Mouse (Mus musculus) heart, embryonic 12.5 days (tissue): ENCODE data around the gene Siae. TPM values are rescaled to one million over a fixed set of nuclear protein-coding genes. Genes with fewer than 3 reads are reported as not detected.

ENCODE experiments used
- ATAC-seq: fragments of 200-750 bp; cut with Nextera tagmentation; 2 replicates; pipeline ENCODE4 v1.8.0; 2017; ENCODE audit warnings: moderate TSS enrichment, moderate library complexity; ENCODE audit not compliant: insufficient number of reproducible peaks, low FRiP score
- H3K27ac ChIP-seq: fragments of 300-500 bp; sonication (generic); 2 replicates; pipeline ENCODE4 v1.5.1; 2016; ENCODE audit warnings: mild to moderate bottlenecking, moderate library complexity; ENCODE audit not compliant: poor library complexity, severe bottlenecking
- H3K27me3 ChIP-seq: fragments of 300-500 bp; sonication (generic); replicated peaks from 2 replicates; pipeline ENCODE4 v1.6.1; 2016; ENCODE audit warnings: mild to moderate bottlenecking, moderate library complexity
- H3K36me3 ChIP-seq: fragments of 300-500 bp; sonication (generic); 2 replicates; pipeline ENCODE4 v1.6.1; 2016; ENCODE audit warnings: mild to moderate bottlenecking, moderate library complexity
- H3K4me1 ChIP-seq: fragments of 300-500 bp; sonication (generic); replicated peaks from 2 replicates; pipeline ENCODE4 v1.6.1; 2016; ENCODE audit warnings: mild to moderate bottlenecking
- H3K4me2 ChIP-seq: fragments of 300-500 bp; sonication (generic); 2 replicates; pipeline ENCODE4 v1.6.1; 2016; ENCODE audit warnings: mild to moderate bottlenecking, moderate library complexity
- H3K4me3 ChIP-seq: fragments of 300-500 bp; sonication (generic); 2 replicates; pipeline ENCODE4 v1.5.1; 2016; ENCODE audit warnings: mild to moderate bottlenecking
- H3K9ac ChIP-seq: fragments of 300-500 bp; sonication (generic); 2 replicates; pipeline ENCODE4 v1.6.1; 2016; ENCODE audit warnings: mild to moderate bottlenecking, moderate library complexity
- H3K9me3 ChIP-seq: fragments of 300-500 bp; sonication (generic); replicated peaks from 2 replicates; pipeline ENCODE4 v1.6.1; 2016; ENCODE audit warnings: mild to moderate bottlenecking, moderate library complexity
- WGBS: fragments of 180-500 bp; shearing (Covaris S2); methylation state at CpG from one replicate; pipeline ENCODE4 v1.1.7; 2016; 5-methylcytosine and 5-hydroxymethylcytosine counted together
- polyA plus RNA-seq: library from polyadenylated mRNA; unstranded; fragments of >200 nt; fragmentation: Nextera tagmentation; extraction: Ambion mirVana; gene quantifications from 2 replicates; pipeline ENCODE4 v1.2.1, GENCODE M21; 2016

Siae gene
- polyA plus RNA-seq, 1 experiment from 2014 or later = 11.1 TPM

DNA sequence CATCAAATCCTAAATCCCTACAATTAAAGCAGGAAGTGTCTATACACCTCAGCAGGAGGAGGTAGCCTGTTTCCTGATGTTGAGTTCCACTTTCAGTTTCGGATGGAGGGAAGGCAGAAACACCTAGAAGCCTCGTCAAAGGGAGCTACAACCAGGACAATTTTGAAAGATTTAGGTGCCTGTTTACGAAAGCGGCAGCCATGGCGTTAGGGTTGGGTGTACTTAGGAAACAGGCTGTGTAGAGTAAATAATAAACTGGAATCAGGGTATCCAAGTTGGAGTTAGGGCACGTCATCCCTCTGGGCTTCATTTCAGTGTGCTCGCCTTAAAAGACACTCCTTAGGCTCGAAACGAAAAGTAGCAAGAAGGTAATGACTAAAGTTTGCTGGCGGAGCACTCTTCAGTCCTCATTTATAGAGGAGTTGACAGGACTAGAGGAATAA, 101.0 kb downstream of the Siae start:
- WGBS = 2% methylated on average over 10 of the region's 10 CpGs
- peaks cover 31% of the 10 kb centered on the region for H3K36me3 ChIP-seq
- H3K9me3 ChIP-seq = no peaks in the 10 kb centered on the region
- peak overlapping the region; percentile 90 for H3K27ac ChIP-seq
- no peaks in the 10 kb centered on the region for H3K27me3 ChIP-seq
- peak overlapping the region; percentile 83 for H3K4me2 ChIP-seq
- ATAC-seq = peak; percentile 19; the same call in 1 of the 2 replicates
- peaks cover 20% of the 10 kb centered on the region for H3K4me1 ChIP-seq
- peak overlapping the region; percentile 84 for H3K9ac ChIP-seq
- peak overlapping the region; percentile 66 for H3K4me3 ChIP-seq

DNA sequence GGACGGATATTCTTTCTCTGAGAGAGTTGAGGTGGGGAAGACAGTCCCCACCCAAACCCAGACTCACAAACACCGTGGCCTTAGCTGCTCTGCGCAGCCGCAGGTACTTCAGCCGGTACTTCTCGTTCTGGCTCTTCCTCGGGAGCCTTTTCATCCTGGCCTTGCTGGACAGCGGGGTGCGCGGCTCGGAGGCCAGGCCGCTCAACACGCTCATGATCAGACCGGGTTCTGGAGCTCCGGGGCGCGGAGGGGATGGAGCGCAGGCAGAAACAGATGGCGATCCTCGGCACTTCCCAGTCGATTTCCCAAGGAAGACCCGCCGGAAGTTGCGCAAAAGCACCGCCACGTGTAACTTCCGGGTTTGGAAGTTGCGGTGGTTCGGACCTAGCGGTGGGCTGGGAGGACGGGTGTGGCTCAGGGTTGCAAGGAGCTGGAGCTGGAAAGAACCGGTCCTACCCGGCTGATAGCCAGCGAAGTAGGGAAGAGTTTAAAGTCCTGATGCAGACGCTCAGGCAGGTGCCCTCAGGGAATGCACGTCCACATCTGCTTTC, 101.5 kb downstream of the Siae start, which contains the start of gene Tbrg1:
Gene Tbrg1 (minus strand): TSS at position 382 of the 551 bp plus-strand sequence.
- H3K4me2 ChIP-seq = peak within 1 kb of the TSS; percentile 83
- peak within 1 kb of the TSS; percentile 84 for H3K9ac ChIP-seq
- H3K27ac ChIP-seq = peak within 1 kb of the TSS; percentile 90
- no peaks in the 10 kb centered on the region for H3K9me3 ChIP-seq
- ATAC-seq = peak; percentile 88
- WGBS = under 1% methylated on average over 36 of the region's 36 CpGs
- H3K27me3 ChIP-seq = no peaks in the 10 kb centered on the region
- peaks cover 20% of the 10 kb centered on the region for H3K4me1 ChIP-seq
- peaks cover 29% of the 10 kb centered on the region for H3K36me3 ChIP-seq
- H3K4me3 ChIP-seq = peak within 1 kb of the TSS; percentile 66

DNA sequence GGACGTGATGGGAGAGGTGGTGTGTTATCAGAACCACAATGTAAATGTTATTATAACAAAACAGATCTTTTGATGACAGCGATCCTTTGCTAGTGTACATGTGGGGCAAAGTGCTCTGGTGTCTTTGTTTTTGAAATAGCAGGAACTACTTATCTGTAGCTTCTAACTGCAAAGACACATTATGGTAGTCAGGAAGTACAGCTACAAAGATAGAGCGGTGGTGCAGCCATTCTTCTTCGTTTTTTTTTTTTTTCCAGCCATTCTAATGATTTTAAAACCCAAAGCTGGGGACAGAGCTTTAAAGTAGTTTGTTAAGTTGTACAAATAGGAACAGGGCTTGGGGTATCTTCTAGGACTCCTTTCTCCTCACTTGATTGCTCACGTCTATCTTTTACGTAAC, 103.9 kb downstream of the Siae start:
- no peak overlapping the region for H3K27ac ChIP-seq
- 63% methylated on average over 6 of the region's 6 CpGs for WGBS

DNA sequence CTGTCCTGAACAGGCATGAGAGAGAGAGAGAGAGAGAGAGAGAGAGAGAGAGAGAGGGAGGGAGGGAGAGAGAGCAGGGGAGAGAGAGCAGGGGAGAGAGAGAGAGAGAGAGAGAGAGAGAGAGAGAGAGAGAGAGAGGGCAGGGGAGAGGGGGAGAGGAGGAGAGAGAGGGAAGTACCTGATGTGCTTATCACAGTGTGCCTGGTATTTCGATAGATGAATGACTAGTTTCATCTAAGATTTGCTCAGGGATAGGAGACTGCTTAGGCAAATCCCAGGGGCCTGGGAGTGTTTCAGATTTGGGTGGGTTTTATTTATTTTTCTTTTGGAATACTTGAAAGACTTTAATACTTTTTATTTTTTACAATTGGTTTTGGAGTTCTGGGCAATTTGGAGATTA, 107.7 kb downstream of the Siae start:
- Histone ChIP-seq H3K4me3 (no peak overlapping the region), H3K4me1 (peaks cover 25% of the 10 kb centered on the region), H3K36me3 (no peaks in the 10 kb centered on the region), H3K4me2 (no peak overlapping the region), H3K9ac (no peak overlapping the region), H3K27me3 (no peaks in the 10 kb centered on the region), H3K27ac (no peak overlapping the region), H3K9me3 (no peaks in the 10 kb centered on the region)
- no peak for ATAC-seq
- 67% methylated on average over 1 of the region's 1 CpGs for WGBS

More for the DNA sequence above, 103.9 kb downstream of the Siae start:
- Histone ChIP-seq H3K4me2 (no peak overlapping the region), H3K4me3 (no peak overlapping the region), H3K4me1 (peaks cover 16% of the 10 kb centered on the region), H3K36me3 (peaks cover 5% of the 10 kb centered on the region), H3K9ac (no peak overlapping the region), H3K27me3 (no peaks in the 10 kb centered on the region), H3K9me3 (no peaks in the 10 kb centered on the region)
- no peak for ATAC-seq

DNA sequence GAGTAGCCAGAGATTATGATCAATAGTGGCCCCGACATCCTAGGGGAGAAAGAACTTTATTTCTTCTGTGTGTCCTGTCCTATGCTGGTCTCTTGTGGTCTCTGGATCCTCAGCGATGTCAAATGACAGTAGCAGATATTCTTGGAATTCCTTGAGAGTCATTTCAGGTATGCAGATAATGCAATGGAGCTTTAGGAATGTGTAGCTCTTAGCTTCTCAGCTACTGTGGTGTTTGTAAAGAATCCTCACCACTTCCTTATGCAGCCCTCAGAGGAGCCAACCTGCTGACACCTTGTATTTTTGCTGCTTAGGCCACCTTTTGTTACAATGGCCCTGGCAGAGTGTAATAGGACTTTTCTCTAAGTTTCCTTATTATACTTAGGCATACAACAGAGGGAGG, 109.1 kb downstream of the Siae start:
- Histone ChIP-seq H3K27ac (no peak overlapping the region), H3K4me2 (no peak overlapping the region), H3K4me1 (peaks cover 30% of the 10 kb centered on the region), H3K9ac (no peak overlapping the region), H3K27me3 (no peaks in the 10 kb centered on the region), H3K36me3 (no peaks in the 10 kb centered on the region), H3K9me3 (no peaks in the 10 kb centered on the region), H3K4me3 (no peak overlapping the region)
- WGBS = 41% methylated on average over 2 of the region's 2 CpGs
- no peak for ATAC-seq

DNA sequence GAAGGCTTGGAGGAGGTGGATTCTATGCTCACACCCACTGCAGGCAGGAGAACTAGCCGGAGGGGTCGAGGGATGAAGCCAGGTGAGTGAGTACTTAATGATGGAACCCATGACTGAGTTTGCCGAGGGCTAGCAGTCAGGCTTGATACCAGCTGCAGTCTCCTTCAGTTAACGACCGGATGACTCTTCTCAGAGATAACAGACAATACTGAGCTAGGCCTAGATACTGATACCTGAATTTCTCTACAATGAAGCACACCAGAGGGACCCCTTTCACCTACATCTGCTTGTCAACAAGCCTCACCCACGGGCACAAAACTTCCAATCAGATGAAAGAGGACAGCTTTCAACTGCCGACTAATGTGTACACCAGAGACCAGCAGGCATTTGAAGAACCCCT, 110.5 kb downstream of the Siae start:
- Histone ChIP-seq H3K36me3 (no peaks in the 10 kb centered on the region), H3K4me3 (no peak overlapping the region), H3K4me1 (peaks cover 30% of the 10 kb centered on the region), H3K27ac (no peak overlapping the region), H3K9ac (no peak overlapping the region), H3K9me3 (no peaks in the 10 kb centered on the region), H3K27me3 (no peaks in the 10 kb centered on the region), H3K4me2 (no peak overlapping the region)
- no peak for ATAC-seq
- 56% methylated on average over 7 of the region's 7 CpGs for WGBS

DNA sequence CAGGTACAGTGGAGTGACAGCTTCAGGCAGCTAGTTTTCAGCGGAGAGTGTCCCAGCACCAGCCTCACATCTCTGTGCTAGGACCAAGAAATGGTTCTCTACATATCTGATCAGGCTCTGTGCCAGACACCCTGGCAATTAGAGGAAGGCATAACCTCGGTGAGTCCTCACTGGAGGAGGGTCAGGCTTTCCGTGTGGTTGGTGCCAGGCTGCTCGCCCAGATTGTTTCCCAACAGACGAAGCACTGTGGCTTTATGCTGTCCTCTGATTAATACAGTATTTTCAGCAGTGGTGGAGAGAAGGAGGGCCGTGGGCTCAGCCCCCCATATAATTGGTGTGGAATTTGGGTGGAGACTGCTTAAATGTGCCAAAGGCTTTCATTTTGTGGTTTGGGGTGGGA, 113.6 kb downstream of the Siae start, which contains the start of gene Panx3:
Gene Panx3 (minus strand): TSS at position 121 of the 400 bp plus-strand sequence.
- no peak within 1 kb of the TSS for H3K4me2 ChIP-seq
- no peak for ATAC-seq
- peaks cover 27% of the 10 kb centered on the region for H3K4me1 ChIP-seq
- no peaks in the 10 kb centered on the region for H3K27me3 ChIP-seq
- H3K9ac ChIP-seq = no peak within 1 kb of the TSS
- no peak within 1 kb of the TSS for H3K27ac ChIP-seq
- H3K4me3 ChIP-seq = no peak within 1 kb of the TSS
- H3K36me3 ChIP-seq = no peaks in the 10 kb centered on the region
- WGBS = 54% methylated on average over 6 of the region's 6 CpGs
- H3K9me3 ChIP-seq = no peaks in the 10 kb centered on the region

DNA sequence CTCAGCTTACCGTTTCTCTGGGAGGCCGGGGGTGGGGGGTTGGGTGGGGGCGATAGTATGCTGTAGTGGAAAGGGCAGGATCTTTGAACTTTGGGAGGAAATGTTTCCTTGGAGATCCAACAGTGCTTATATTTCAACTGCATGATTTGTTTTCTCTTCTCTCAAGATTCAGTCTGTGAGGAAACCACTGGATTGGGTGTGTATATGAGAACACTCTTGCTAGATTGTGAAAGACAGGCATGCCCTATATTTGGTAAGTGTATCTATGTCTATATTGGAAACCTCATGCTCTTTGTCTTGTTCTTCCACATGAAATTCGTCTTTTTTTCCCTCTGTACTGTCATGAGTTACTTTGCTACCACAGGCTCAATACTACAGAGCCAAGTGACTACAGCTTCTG, 114.2 kb downstream of the Siae start:
- Histone ChIP-seq H3K9ac (no peak overlapping the region), H3K9me3 (no peaks in the 10 kb centered on the region), H3K36me3 (no peaks in the 10 kb centered on the region), H3K4me3 (no peak overlapping the region), H3K27ac (no peak overlapping the region), H3K4me1 (peaks cover 22% of the 10 kb centered on the region), H3K27me3 (no peaks in the 10 kb centered on the region), H3K4me2 (no peak overlapping the region)
- 61% methylated on average over 4 of the region's 4 CpGs for WGBS
- no peak for ATAC-seq

DNA sequence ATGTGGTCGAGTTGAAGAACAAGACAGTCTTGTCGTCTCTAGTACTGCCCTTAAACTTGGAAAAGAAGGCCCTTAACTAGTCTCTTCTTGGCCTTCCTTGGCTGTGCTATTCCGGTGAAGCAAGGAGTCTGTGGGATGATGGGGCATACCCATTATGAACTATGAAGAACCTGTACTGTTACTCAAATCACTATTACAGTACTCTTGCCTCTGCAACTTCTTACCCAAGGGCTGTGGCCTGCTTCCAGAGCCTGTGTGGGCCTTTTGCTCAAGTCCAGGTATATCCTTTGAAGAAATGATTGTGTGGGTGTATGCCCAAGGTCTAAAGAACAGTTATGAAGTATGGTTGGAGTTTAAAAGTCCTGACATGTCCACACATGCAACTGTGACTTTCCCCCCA, 114.8 kb downstream of the Siae start:
- Histone ChIP-seq H3K9ac (no peak overlapping the region), H3K9me3 (no peaks in the 10 kb centered on the region), H3K4me3 (no peak overlapping the region), H3K4me1 (peaks cover 21% of the 10 kb centered on the region), H3K27me3 (no peaks in the 10 kb centered on the region), H3K27ac (no peak overlapping the region), H3K36me3 (no peaks in the 10 kb centered on the region), H3K4me2 (no peak overlapping the region)
- no peak for ATAC-seq
- WGBS = 85% methylated on average over 3 of the region's 3 CpGs

DNA sequence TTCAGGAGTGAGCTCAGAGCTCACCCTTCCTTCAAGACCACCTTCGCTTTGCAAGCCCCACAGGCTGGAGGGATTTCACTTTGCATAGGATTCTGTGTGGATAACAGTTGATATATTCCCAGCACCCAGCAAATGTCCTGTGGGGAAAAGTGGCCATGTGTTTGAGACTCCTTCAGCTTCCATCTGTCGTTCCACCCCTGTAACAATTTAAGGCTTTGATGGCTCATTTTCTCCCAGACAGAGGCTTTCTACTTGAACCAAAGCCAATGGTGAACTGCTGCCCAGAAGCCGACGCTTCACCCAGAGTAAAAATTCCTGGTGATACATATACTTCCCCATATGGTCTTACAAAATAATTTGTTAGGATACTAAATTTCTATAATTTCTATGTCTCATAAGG, 119.8 kb downstream of the Siae start:
- Histone ChIP-seq H3K36me3 (no peaks in the 10 kb centered on the region), H3K4me3 (no peak overlapping the region), H3K9me3 (no peaks in the 10 kb centered on the region), H3K4me2 (no peak overlapping the region), H3K4me1 (no peaks in the 10 kb centered on the region), H3K9ac (no peak overlapping the region), H3K27ac (no peak overlapping the region), H3K27me3 (no peaks in the 10 kb centered on the region)
- WGBS = 76% methylated on average over 4 of the region's 4 CpGs
- no peak for ATAC-seq

DNA sequence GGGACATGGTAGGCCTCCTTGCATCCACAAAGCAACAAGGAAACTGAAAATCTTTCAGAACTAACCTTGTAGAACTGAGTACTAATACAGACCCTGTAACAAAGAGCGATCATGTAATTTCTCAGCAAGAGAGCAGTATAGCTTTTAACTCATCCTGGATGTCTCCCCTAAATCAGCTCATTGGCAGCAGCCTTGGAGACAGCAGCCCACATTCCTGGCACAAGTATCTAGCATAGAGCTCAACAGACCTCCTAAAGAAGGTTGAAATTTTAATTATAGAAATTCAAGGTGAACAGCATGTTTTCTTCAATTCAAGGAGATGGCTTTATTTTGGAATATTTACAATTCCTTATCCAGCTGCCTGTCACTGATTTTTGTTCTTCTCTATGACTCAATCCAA, 125.6 kb downstream of the Siae start:
- 77% methylated on average over 1 of the region's 1 CpGs for WGBS
- Histone ChIP-seq H3K9me3 (no peaks in the 10 kb centered on the region), H3K4me3 (no peak overlapping the region), H3K4me1 (no peaks in the 10 kb centered on the region), H3K36me3 (no peaks in the 10 kb centered on the region), H3K9ac (no peak overlapping the region), H3K27me3 (no peaks in the 10 kb centered on the region), H3K4me2 (no peak overlapping the region), H3K27ac (no peak overlapping the region)
- no peak for ATAC-seq
